Mouse (Mus musculus) midbrain, embryonic 11.5 days (tissue): ENCODE results near the gene Pi16. TPM values are rescaled to one million over a fixed set of nuclear protein-coding genes. Genes with fewer than 3 reads are reported as not detected.

Experiments used
- ATAC-seq: fragments of 200-750 bp; cut with Nextera tagmentation; 2 replicates; pipeline ENCODE4 v1.8.0; 2017; ENCODE audit warnings: moderate TSS enrichment, moderate library complexity; ENCODE audit not compliant: low FRiP score
- DNase-seq: peaks from one replicate; pipeline ENCODE4 v3.0.0; 2015; ENCODE audit warnings: low spot score; ENCODE audit errors: missing footprints
- H3K27ac ChIP-seq: fragments of 300-500 bp; sonication (generic); 2 replicates; pipeline ENCODE4 v1.5.1; 2014; ENCODE audit warnings: low read depth, low read length
- H3K27me3 ChIP-seq: fragments of 300-500 bp; sonication (generic); 2 replicates; pipeline ENCODE4 v1.6.1; 2014; ENCODE audit warnings: mild to moderate bottlenecking, low read length, moderate library complexity, mixed read lengths; ENCODE audit not compliant: control insufficient read depth, insufficient read depth
- H3K36me3 ChIP-seq: fragments of 300-500 bp; sonication (generic); 2 replicates; pipeline ENCODE4 v1.6.1; 2014; ENCODE audit warnings: mild to moderate bottlenecking, low read length, moderate library complexity, mixed read lengths; ENCODE audit not compliant: control insufficient read depth, insufficient read depth
- H3K4me1 ChIP-seq: fragments of 300-500 bp; sonication (generic); 2 replicates; pipeline ENCODE4 v1.6.1; 2014; ENCODE audit warnings: low read length; ENCODE audit not compliant: control insufficient read depth, insufficient read depth
- H3K4me2 ChIP-seq: fragments of 300-500 bp; sonication (generic); 2 replicates; pipeline ENCODE4 v1.6.1; 2014; ENCODE audit warnings: mild to moderate bottlenecking, moderate library complexity
- H3K4me3 ChIP-seq: fragments of 300-500 bp; sonication (generic); 2 replicates; pipeline ENCODE4 v1.5.1; 2014; ENCODE audit warnings: low read depth, low read length
- H3K9ac ChIP-seq: fragments of 300-500 bp; sonication (generic); 2 replicates; pipeline ENCODE4 v1.6.1; 2014; ENCODE audit warnings: low read length
- H3K9me3 ChIP-seq: fragments of 300-500 bp; sonication (generic); 2 replicates; pipeline ENCODE4 v1.6.1; 2016; ENCODE audit warnings: low read length; ENCODE audit not compliant: control insufficient read depth
- WGBS: fragments of 180-500 bp; shearing (Covaris S2); extraction: QIAGEN DNeasy Blood & Tissue Kit; methylation state at CpG from one replicate; pipeline ENCODE4 v1.1.7; 2014; 5-methylcytosine and 5-hydroxymethylcytosine counted together
- polyA plus RNA-seq: library from polyadenylated mRNA; unstranded; fragments of >200 nt; fragmentation: Nextera tagmentation; extraction: Ambion mirVana; gene quantifications from 2 replicates; pipeline ENCODE4 v1.2.1, GENCODE M21; 2014

The Pi16 gene
- polyA plus RNA-seq, 1 experiment from 2014 or later: 0.56 TPM

GRCm38 (mm10) chr17:29282216-29282952 is 35.1 kb upstream of the Pi16 start:
- H3K4me2 ChIP-seq: no peak overlapping the region
- ATAC-seq (no peak), DNase-seq (no peak)
- H3K4me3 ChIP-seq: no peak overlapping the region
- no peak overlapping the region; the same call in 1 of the 2 replicates for H3K27ac ChIP-seq
- peaks cover 4% of the 10 kb centered on the region; the same call in 1 of the 2 replicates for H3K4me1 ChIP-seq
- 63% methylated on average over 21 of the region's 21 CpGs for WGBS
- H3K36me3 ChIP-seq: no peaks in the 10 kb centered on the region
- no peaks in the 10 kb centered on the region for H3K9me3 ChIP-seq
- no peaks in the 10 kb centered on the region for H3K27me3 ChIP-seq
- H3K9ac ChIP-seq: no peak overlapping the region; the same call in 1 of the 2 replicates

- 92% methylated on average over 7 of the region's 7 CpGs for WGBS
- DNase-seq (no peak), ATAC-seq (no peak)
- Histone ChIP-seq H3K9ac (no peak overlapping the region), H3K27ac (no peak overlapping the region), H3K4me2 (no peak overlapping the region), H3K36me3 (no peaks in the 10 kb centered on the region), H3K4me3 (no peak overlapping the region), H3K4me1 (no peaks in the 10 kb centered on the region), H3K27me3 (no peaks in the 10 kb centered on the region), H3K9me3 (no peaks in the 10 kb centered on the region)
Measured at GRCm38 (mm10) chr17:29291793-29292192, 25.7 kb upstream of the Pi16 start.

GRCm38 (mm10) chr17:29292996-29293395 is 24.5 kb upstream of the Pi16 start:
- Histone ChIP-seq H3K36me3 (no peaks in the 10 kb centered on the region), H3K4me2 (no peak overlapping the region), H3K4me1 (no peaks in the 10 kb centered on the region), H3K27ac (no peak overlapping the region), H3K9me3 (no peaks in the 10 kb centered on the region), H3K4me3 (no peak overlapping the region), H3K9ac (no peak overlapping the region), H3K27me3 (no peaks in the 10 kb centered on the region)
- WGBS: 85% methylated on average over 3 of the region's 3 CpGs
- ATAC-seq (no peak), DNase-seq (no peak)

GRCm38 (mm10) chr17:29293807-29294605 is 23.5 kb upstream of the Pi16 start:
- H3K27me3 ChIP-seq: no peaks in the 10 kb centered on the region
- DNase-seq: no peak
- H3K36me3 ChIP-seq: peaks cover 5% of the 10 kb centered on the region; the same call in 1 of the 2 replicates
- ATAC-seq: no peak
- H3K4me1 ChIP-seq: no peaks in the 10 kb centered on the region
- no peak overlapping the region for H3K4me2 ChIP-seq
- no peak overlapping the region for H3K9ac ChIP-seq
- no peak overlapping the region for H3K4me3 ChIP-seq
- H3K9me3 ChIP-seq: no peaks in the 10 kb centered on the region
- 84% methylated on average over 9 of the region's 9 CpGs for WGBS
- H3K27ac ChIP-seq: no peak overlapping the region

- ATAC-seq: no peak
Measured at GRCm38 (mm10) chr17:29295835-29296234, 21.6 kb upstream of the Pi16 start.

GRCm38 (mm10) chr17:29297321-29297720 is 20.2 kb upstream of the Pi16 start:
- DNase-seq: no peak
- 87% methylated on average over 10 of the region's 10 CpGs for WGBS
- no peaks in the 10 kb centered on the region for H3K9me3 ChIP-seq
- no peaks in the 10 kb centered on the region for H3K27me3 ChIP-seq
- no peak overlapping the region for H3K9ac ChIP-seq
- ATAC-seq: no peak
- no peak overlapping the region for H3K4me2 ChIP-seq
- H3K36me3 ChIP-seq: peaks cover 27% of the 10 kb centered on the region; the same call in 1 of the 2 replicates
- H3K4me3 ChIP-seq: no peak overlapping the region
- H3K27ac ChIP-seq: no peak overlapping the region
- H3K4me1 ChIP-seq: no peaks in the 10 kb centered on the region

More at GRCm38 (mm10) chr17:29295835-29296234, 21.6 kb upstream of the Pi16 start:
- Histone ChIP-seq H3K36me3 (peaks cover 15% of the 10 kb centered on the region; the same call in 1 of the 2 replicates), H3K4me3 (no peak overlapping the region), H3K9ac (no peak overlapping the region), H3K4me2 (no peak overlapping the region), H3K4me1 (no peaks in the 10 kb centered on the region), H3K27me3 (no peaks in the 10 kb centered on the region), H3K9me3 (no peaks in the 10 kb centered on the region), H3K27ac (no peak overlapping the region)
- no peak for DNase-seq
- 77% methylated on average over 5 of the region's 5 CpGs for WGBS

GRCm38 (mm10) chr17:29297813-29298212 is 19.7 kb upstream of the Pi16 start:
- no peak overlapping the region for H3K4me3 ChIP-seq
- DNase-seq (no peak), ATAC-seq (no peak)
- no peaks in the 10 kb centered on the region for H3K27me3 ChIP-seq
- no peaks in the 10 kb centered on the region for H3K9me3 ChIP-seq
- H3K36me3 ChIP-seq: peaks cover 27% of the 10 kb centered on the region; the same call in 1 of the 2 replicates
- H3K4me2 ChIP-seq: no peak overlapping the region
- H3K9ac ChIP-seq: no peak overlapping the region
- H3K4me1 ChIP-seq: no peaks in the 10 kb centered on the region
- 89% methylated on average over 6 of the region's 6 CpGs for WGBS
- no peak overlapping the region for H3K27ac ChIP-seq

- H3K9ac ChIP-seq: no peak overlapping the region
- H3K4me3 ChIP-seq: no peak overlapping the region
- H3K27ac ChIP-seq: no peak overlapping the region
- 93% methylated on average over 4 of the region's 4 CpGs for WGBS
- H3K27me3 ChIP-seq: no peaks in the 10 kb centered on the region
- H3K9me3 ChIP-seq: no peaks in the 10 kb centered on the region
- no peak overlapping the region for H3K4me2 ChIP-seq
- no peak for DNase-seq
- no peak for ATAC-seq
- H3K36me3 ChIP-seq: peaks cover 27% of the 10 kb centered on the region; the same call in 1 of the 2 replicates
- H3K4me1 ChIP-seq: no peaks in the 10 kb centered on the region
Measured at GRCm38 (mm10) chr17:29299282-29299681, 18.2 kb upstream of the Pi16 start.

GRCm38 (mm10) chr17:29300926-29301325 is 16.6 kb upstream of the Pi16 start:
- Histone ChIP-seq H3K4me2 (no peak overlapping the region), H3K4me3 (no peak overlapping the region), H3K27ac (no peak overlapping the region), H3K4me1 (no peaks in the 10 kb centered on the region), H3K27me3 (no peaks in the 10 kb centered on the region), H3K9ac (no peak overlapping the region), H3K36me3 (peaks cover 27% of the 10 kb centered on the region; the same call in 1 of the 2 replicates), H3K9me3 (no peaks in the 10 kb centered on the region)
- ATAC-seq: no peak
- no peak for DNase-seq
- 94% methylated on average over 7 of the region's 7 CpGs for WGBS
